Mouse (Mus musculus) liver, embryonic 14.5 days (tissue): ENCODE measurements at regions not wholly inside any gene's neighbourhood (a gene's known extent, or its start where the extent isn't known, plus 50 kb on each side); places are given as distances from the start of the nearest gene placed in this dataset.

Experiments
- CTCF ChIP-seq: IDR thresholded peaks from 2 replicates; pipeline ENCODE4 v1.5.1; 2016; ENCODE audit warnings: antibody characterized with exemption, low read depth, control low read depth
- EP300 ChIP-seq: IDR thresholded peaks from 2 replicates; pipeline ENCODE4 v1.6.1; 2016; ENCODE audit warnings: antibody characterized with exemption, low read depth

DNA sequence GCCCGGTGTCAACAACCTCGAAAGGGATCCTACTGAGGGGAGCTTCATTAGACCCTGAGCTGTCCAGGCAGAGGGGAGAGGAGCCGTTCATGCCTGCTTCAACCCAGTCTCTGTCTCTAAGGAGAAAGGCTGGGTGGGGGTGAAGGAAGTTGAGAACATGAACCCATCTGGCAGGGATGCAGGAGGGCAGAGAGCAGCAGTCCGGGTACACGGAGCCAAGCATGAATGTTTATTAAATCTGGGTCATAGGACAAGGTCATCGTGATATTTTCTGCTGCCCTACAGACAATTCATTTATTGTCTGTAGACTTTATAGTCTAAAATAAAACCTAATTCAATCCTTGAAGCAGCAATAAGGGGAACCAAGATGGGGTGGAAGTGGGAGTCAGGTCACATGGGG lies 105.2 kb upstream of the Tle3 start:
- TF ChIP-seq CTCF: no peak
- TF ChIP-seq EP300: no peak
